Mouse (Mus musculus): Measurements from ENCODE around the gene Orc6. TPM values are rescaled to one million over a fixed set of nuclear protein-coding genes. Genes with fewer than 3 reads are reported as not detected.

Orc6 gene
- 156 and 158 TPM in 2 replicates for polyA plus RNA-seq (2016; fragmentation: Nextera tagmentation; extraction: Ambion mirVana)

- Histone ChIP-seq H3K9me3 (replicated peaks) (no peaks in the 10 kb centered on the region), H3K27me3 (ENCODE audit: low read depth, poor library complexity, severe bottlenecking) (no peaks in the 10 kb centered on the region), H3K4me1 (peaks cover 22% of the 10 kb centered on the region), H3K36me3 (peaks cover 37% of the 10 kb centered on the region), H3K27ac (peak within 1 kb of the TSS; percentile 94), H3K4me3 (peak within 1 kb of the TSS; percentile 90)
- peak; percentile 96 for DNase-seq (ENCODE audit: low spot score)
- under 1% methylated on average over 62 of the region's 63 CpGs for WGBS
Measured at GRCm38 (mm10) chr8:85299434-85300077, at the start of gene Orc6, which contains the start of gene Vps35. TSS of gene Orc6 (plus strand) at chr8:85299632. TSS of gene Vps35 (minus strand) at chr8:85299802.

GRCm38 (mm10) chr8:85286846-85287245 is 12.6 kb upstream of the Orc6 start:
- H3K4me1 ChIP-seq, result no peaks in the 10 kb centered on the region
- WGBS, result 95% methylated on average over 1 of the region's 1 CpGs
- H3K4me3 ChIP-seq, result no peak overlapping the region
- H3K36me3 ChIP-seq, result peaks cover 84% of the 10 kb centered on the region
- H3K27me3 ChIP-seq (ENCODE audit: low read depth, poor library complexity, severe bottlenecking), result no peaks in the 10 kb centered on the region
- DNase-seq (ENCODE audit: low spot score), result no peak
- H3K9me3 ChIP-seq (replicated peaks), result no peaks in the 10 kb centered on the region
- H3K27ac ChIP-seq, result no peak overlapping the region

GRCm38 (mm10) chr8:85298600-85299433 is 615 bp upstream of the Orc6 start:
- no peak for DNase-seq (ENCODE audit: low spot score)
- peaks cover 39% of the 10 kb centered on the region for H3K36me3 ChIP-seq
- peak overlapping the region; percentile 94 for H3K27ac ChIP-seq

GRCm38 (mm10) chr8:85301941-85302340 is 2.5 kb downstream of the Orc6 start:
- H3K4me3 ChIP-seq, result no peak overlapping the region

More at GRCm38 (mm10) chr8:85298600-85299433, 615 bp upstream of the Orc6 start:
- Histone ChIP-seq H3K27me3 (ENCODE audit: low read depth, poor library complexity, severe bottlenecking) (no peaks in the 10 kb centered on the region), H3K4me1 (peaks cover 22% of the 10 kb centered on the region), H3K9me3 (replicated peaks) (no peaks in the 10 kb centered on the region), H3K4me3 (peak overlapping the region; percentile 90)
- under 1% methylated on average over 53 of the region's 53 CpGs for WGBS

GRCm38 (mm10) chr8:85302931-85303330 is 3.5 kb downstream of the Orc6 start:
- no peak overlapping the region for H3K27ac ChIP-seq
- H3K4me1 ChIP-seq, result peaks cover 18% of the 10 kb centered on the region
- DNase-seq (ENCODE audit: low spot score), result no peak
- H3K27me3 ChIP-seq (ENCODE audit: low read depth, poor library complexity, severe bottlenecking), result no peaks in the 10 kb centered on the region
- peaks cover 69% of the 10 kb centered on the region for H3K36me3 ChIP-seq
- H3K9me3 ChIP-seq (replicated peaks), result no peaks in the 10 kb centered on the region
- H3K4me3 ChIP-seq, result no peak overlapping the region
- 93% methylated on average over 3 of the region's 3 CpGs for WGBS

More at GRCm38 (mm10) chr8:85301941-85302340, 2.5 kb downstream of the Orc6 start:
- Histone ChIP-seq H3K4me1 (peaks cover 22% of the 10 kb centered on the region), H3K9me3 (replicated peaks) (no peaks in the 10 kb centered on the region), H3K36me3 (peaks cover 60% of the 10 kb centered on the region), H3K27ac (no peak overlapping the region), H3K27me3 (ENCODE audit: low read depth, poor library complexity, severe bottlenecking) (no peaks in the 10 kb centered on the region)
- 88% methylated on average over 1 of the region's 1 CpGs for WGBS
- DNase-seq (ENCODE audit: low spot score), result no peak

- no peaks in the 10 kb centered on the region for H3K9me3 ChIP-seq (replicated peaks)
- H3K36me3 ChIP-seq, result peaks cover 75% of the 10 kb centered on the region
- DNase-seq (ENCODE audit: low spot score), result no peak
- H3K27me3 ChIP-seq (ENCODE audit: low read depth, poor library complexity, severe bottlenecking), result no peaks in the 10 kb centered on the region
- WGBS, result 83% methylated on average over 5 of the region's 5 CpGs
- no peak overlapping the region for H3K27ac ChIP-seq
- H3K4me3 ChIP-seq, result no peak overlapping the region
- H3K4me1 ChIP-seq, result peaks cover 12% of the 10 kb centered on the region
Measured at GRCm38 (mm10) chr8:85303531-85303930, 4.1 kb downstream of the Orc6 start.

GRCm38 (mm10) chr8:85308564-85308963 is 9.1 kb downstream of the Orc6 start:
- Histone ChIP-seq H3K9me3 (replicated peaks) (no peaks in the 10 kb centered on the region), H3K36me3 (peaks cover 63% of the 10 kb centered on the region)

GRCm38 (mm10) chr8:85311743-85312142 is 12.3 kb downstream of the Orc6 start:
- Histone ChIP-seq H3K27me3 (ENCODE audit: low read depth, poor library complexity, severe bottlenecking) (no peaks in the 10 kb centered on the region), H3K9me3 (replicated peaks) (no peaks in the 10 kb centered on the region), H3K36me3 (peaks cover 32% of the 10 kb centered on the region), H3K4me3 (no peak overlapping the region), H3K4me1 (no peaks in the 10 kb centered on the region), H3K27ac (no peak overlapping the region)
- DNase-seq (ENCODE audit: low spot score), result no peak

More at GRCm38 (mm10) chr8:85308564-85308963, 9.1 kb downstream of the Orc6 start:
- H3K27me3 ChIP-seq (ENCODE audit: low read depth, poor library complexity, severe bottlenecking), result no peaks in the 10 kb centered on the region
- H3K4me1 ChIP-seq, result no peaks in the 10 kb centered on the region
- H3K27ac ChIP-seq, result no peak overlapping the region
- no peak for DNase-seq (ENCODE audit: low spot score)
- 93% methylated on average over 2 of the region's 2 CpGs for WGBS
- no peak overlapping the region for H3K4me3 ChIP-seq

GRCm38 (mm10) chr8:85313036-85313435 is 13.6 kb downstream of the Orc6 start:
- H3K27ac ChIP-seq, result no peak overlapping the region
- H3K4me3 ChIP-seq, result no peak overlapping the region
- peaks cover 20% of the 10 kb centered on the region for H3K36me3 ChIP-seq
- WGBS, result 85% methylated on average over 3 of the region's 3 CpGs
- no peaks in the 10 kb centered on the region for H3K9me3 ChIP-seq (replicated peaks)
- H3K27me3 ChIP-seq (ENCODE audit: low read depth, poor library complexity, severe bottlenecking), result no peaks in the 10 kb centered on the region
- DNase-seq (ENCODE audit: low spot score), result no peak
- H3K4me1 ChIP-seq, result no peaks in the 10 kb centered on the region

GRCm38 (mm10) chr8:85318534-85318933 is 19.1 kb downstream of the Orc6 start:
- DNase-seq (ENCODE audit: low spot score), result no peak
- no peak overlapping the region for H3K27ac ChIP-seq
- no peaks in the 10 kb centered on the region for H3K36me3 ChIP-seq
- H3K4me3 ChIP-seq, result no peak overlapping the region
- 90% methylated on average over 4 of the region's 4 CpGs for WGBS
- H3K27me3 ChIP-seq (ENCODE audit: low read depth, poor library complexity, severe bottlenecking), result no peaks in the 10 kb centered on the region
- no peaks in the 10 kb centered on the region for H3K4me1 ChIP-seq
- no peaks in the 10 kb centered on the region for H3K9me3 ChIP-seq (replicated peaks)

GRCm38 (mm10) chr8:85321981-85322380 is 22.5 kb downstream of the Orc6 start:
- H3K4me3 ChIP-seq, result no peak overlapping the region
- 85% methylated on average over 15 of the region's 15 CpGs for WGBS

GRCm38 (mm10) chr8:85323084-85323483 is 23.7 kb downstream of the Orc6 start:
- no peak for DNase-seq (ENCODE audit: low spot score)
- Histone ChIP-seq H3K9me3 (replicated peaks) (no peaks in the 10 kb centered on the region), H3K36me3 (no peaks in the 10 kb centered on the region), H3K27me3 (ENCODE audit: low read depth, poor library complexity, severe bottlenecking) (no peaks in the 10 kb centered on the region), H3K4me1 (no peaks in the 10 kb centered on the region), H3K27ac (no peak overlapping the region), H3K4me3 (no peak overlapping the region)
- 87% methylated on average over 3 of the region's 3 CpGs for WGBS

More at GRCm38 (mm10) chr8:85321981-85322380, 22.5 kb downstream of the Orc6 start:
- H3K36me3 ChIP-seq, result no peaks in the 10 kb centered on the region
- H3K27me3 ChIP-seq (ENCODE audit: low read depth, poor library complexity, severe bottlenecking), result no peaks in the 10 kb centered on the region
- no peaks in the 10 kb centered on the region for H3K9me3 ChIP-seq (replicated peaks)
- H3K4me1 ChIP-seq, result no peaks in the 10 kb centered on the region
- DNase-seq (ENCODE audit: low spot score), result no peak
- H3K27ac ChIP-seq, result no peak overlapping the region

- Histone ChIP-seq H3K4me3 (no peak overlapping the region), H3K36me3 (no peaks in the 10 kb centered on the region), H3K4me1 (no peaks in the 10 kb centered on the region), H3K27ac (no peak overlapping the region), H3K27me3 (ENCODE audit: low read depth, poor library complexity, severe bottlenecking) (no peaks in the 10 kb centered on the region), H3K9me3 (replicated peaks) (no peaks in the 10 kb centered on the region)
- DNase-seq (ENCODE audit: low spot score), result no peak
- WGBS, result 83% methylated on average over 9 of the region's 9 CpGs
Measured at GRCm38 (mm10) chr8:85327036-85327435, 27.6 kb downstream of the Orc6 start.

Data from limb, embryonic 10.5 days (tissue).